Mouse (Mus musculus): ENCODE measurements around the gene Myo18a. TPM values are rescaled to one million over a fixed set of nuclear protein-coding genes. Genes with fewer than 3 reads are reported as not detected.
A peak's percentile ranks its signal among the peaks of the same experiment; 100 is the strongest.

Myo18a gene
- polyA plus RNA-seq, 1 experiment from 2014 or later, result 30.0 TPM

- Histone ChIP-seq H3K9ac (ENCODE audit: low read length) (peak overlapping the region; percentile 45; the same call in 1 of the 2 replicates), H3K36me3 (ENCODE audit: control insufficient read depth, insufficient read depth, low read length) (peaks cover 62% of the 10 kb centered on the region)
- no peak for ATAC-seq
Measured at GRCm38 (mm10) chr11:77830875-77831274, 67.8 kb downstream of the Myo18a start.

GRCm38 (mm10) chr11:77832541-77832940, 69.5 kb downstream of the Myo18a start:
- no peaks in the 10 kb centered on the region for H3K27me3 ChIP-seq (replicated peaks; ENCODE audit: control insufficient read depth, insufficient read depth, low read length)
- H3K4me3 ChIP-seq (ENCODE audit: low read depth, low read length), result no peak overlapping the region
- DNase-seq (ENCODE audit: low spot score) (no peak), ATAC-seq (no peak)
- H3K9me3 ChIP-seq (replicated peaks; ENCODE audit: control insufficient read depth, low read length), result no peaks in the 10 kb centered on the region
- H3K4me1 ChIP-seq (ENCODE audit: control insufficient read depth, insufficient read depth, low read length), result peaks cover 22% of the 10 kb centered on the region
- 89% methylated on average over 4 of the region's 4 CpGs for WGBS
- H3K4me2 ChIP-seq (ENCODE audit: low read length), result no peak overlapping the region
- no peak overlapping the region for H3K9ac ChIP-seq (ENCODE audit: low read length)
- H3K27ac ChIP-seq (ENCODE audit: low read depth, low read length), result no peak overlapping the region
- peaks cover 76% of the 10 kb centered on the region for H3K36me3 ChIP-seq (ENCODE audit: control insufficient read depth, insufficient read depth, low read length)

More at GRCm38 (mm10) chr11:77830875-77831274, 67.8 kb downstream of the Myo18a start:
- H3K4me2 ChIP-seq (ENCODE audit: low read length), result no peak overlapping the region
- H3K27ac ChIP-seq (ENCODE audit: low read depth, low read length), result peak overlapping the region; percentile 66; the same call in 1 of the 2 replicates
- H3K9me3 ChIP-seq (replicated peaks; ENCODE audit: control insufficient read depth, low read length), result no peaks in the 10 kb centered on the region
- peak; percentile 56 for DNase-seq (ENCODE audit: low spot score)
- 13% methylated on average over 7 of the region's 7 CpGs for WGBS
- no peak overlapping the region for H3K4me3 ChIP-seq (ENCODE audit: low read depth, low read length)
- H3K27me3 ChIP-seq (replicated peaks; ENCODE audit: control insufficient read depth, insufficient read depth, low read length), result no peaks in the 10 kb centered on the region
- peaks cover 34% of the 10 kb centered on the region for H3K4me1 ChIP-seq (ENCODE audit: control insufficient read depth, insufficient read depth, low read length)

- H3K27ac ChIP-seq (ENCODE audit: low read depth, low read length), result no peak overlapping the region
- DNase-seq (ENCODE audit: low spot score) (no peak), ATAC-seq (no peak)
- H3K4me1 ChIP-seq (ENCODE audit: control insufficient read depth, insufficient read depth, low read length), result peaks cover 13% of the 10 kb centered on the region
- H3K4me3 ChIP-seq (ENCODE audit: low read depth, low read length), result no peak overlapping the region
- H3K9me3 ChIP-seq (replicated peaks; ENCODE audit: control insufficient read depth, low read length), result no peaks in the 10 kb centered on the region
- H3K4me2 ChIP-seq (ENCODE audit: low read length), result no peak overlapping the region
- H3K9ac ChIP-seq (ENCODE audit: low read length), result no peak overlapping the region
- H3K27me3 ChIP-seq (replicated peaks; ENCODE audit: control insufficient read depth, insufficient read depth, low read length), result no peaks in the 10 kb centered on the region
- WGBS, result 76% methylated on average over 3 of the region's 3 CpGs
- H3K36me3 ChIP-seq (ENCODE audit: control insufficient read depth, insufficient read depth, low read length), result peaks cover 71% of the 10 kb centered on the region
Measured at GRCm38 (mm10) chr11:77835109-77835508, 72.1 kb downstream of the Myo18a start.

GRCm38 (mm10) chr11:77836290-77836689, 73.2 kb downstream of the Myo18a start:
- 71% methylated on average over 5 of the region's 5 CpGs for WGBS
- Histone ChIP-seq H3K36me3 (ENCODE audit: control insufficient read depth, insufficient read depth, low read length) (peaks cover 79% of the 10 kb centered on the region), H3K27ac (ENCODE audit: low read depth, low read length) (no peak overlapping the region), H3K9me3 (replicated peaks; ENCODE audit: control insufficient read depth, low read length) (no peaks in the 10 kb centered on the region), H3K27me3 (replicated peaks; ENCODE audit: control insufficient read depth, insufficient read depth, low read length) (no peaks in the 10 kb centered on the region), H3K4me1 (ENCODE audit: control insufficient read depth, insufficient read depth, low read length) (0 out of 2 replicates have a peak, but pooled peaks cover 2% of the 10 kb centered on the region), H3K4me2 (ENCODE audit: low read length) (no peak overlapping the region), H3K9ac (ENCODE audit: low read length) (no peak overlapping the region), H3K4me3 (ENCODE audit: low read depth, low read length) (no peak overlapping the region)
- no peak for DNase-seq (ENCODE audit: low spot score)
- ATAC-seq, result no peak

- no peak overlapping the region for H3K27ac ChIP-seq (ENCODE audit: low read depth, low read length)
- 0 out of 2 replicates have a peak, but pooled peaks cover 2% of the 10 kb centered on the region for H3K4me1 ChIP-seq (ENCODE audit: control insufficient read depth, insufficient read depth, low read length)
- H3K9me3 ChIP-seq (replicated peaks; ENCODE audit: control insufficient read depth, low read length), result no peaks in the 10 kb centered on the region
- ATAC-seq (no peak), DNase-seq (ENCODE audit: low spot score) (no peak)
- H3K4me3 ChIP-seq (ENCODE audit: low read depth, low read length), result no peak overlapping the region
- H3K4me2 ChIP-seq (ENCODE audit: low read length), result no peak overlapping the region
- peaks cover 83% of the 10 kb centered on the region for H3K36me3 ChIP-seq (ENCODE audit: control insufficient read depth, insufficient read depth, low read length)
- H3K9ac ChIP-seq (ENCODE audit: low read length), result 0 out of 2 replicates have a peak overlapping the region, but pooled peaks have one; percentile 13
- no peaks in the 10 kb centered on the region for H3K27me3 ChIP-seq (replicated peaks; ENCODE audit: control insufficient read depth, insufficient read depth, low read length)
- 65% methylated on average over 4 of the region's 4 CpGs for WGBS
Measured at GRCm38 (mm10) chr11:77836751-77837150, 73.7 kb downstream of the Myo18a start.

GRCm38 (mm10) chr11:77837856-77838255, 74.8 kb downstream of the Myo18a start:
- Histone ChIP-seq H3K36me3 (ENCODE audit: control insufficient read depth, insufficient read depth, low read length) (peaks cover 85% of the 10 kb centered on the region), H3K27me3 (replicated peaks; ENCODE audit: control insufficient read depth, insufficient read depth, low read length) (no peaks in the 10 kb centered on the region), H3K4me2 (ENCODE audit: low read length) (no peak overlapping the region), H3K27ac (ENCODE audit: low read depth, low read length) (no peak overlapping the region), H3K9ac (ENCODE audit: low read length) (no peak overlapping the region), H3K9me3 (replicated peaks; ENCODE audit: control insufficient read depth, low read length) (no peaks in the 10 kb centered on the region), H3K4me1 (ENCODE audit: control insufficient read depth, insufficient read depth, low read length) (0 out of 2 replicates have a peak, but pooled peaks cover 2% of the 10 kb centered on the region), H3K4me3 (ENCODE audit: low read depth, low read length) (no peak overlapping the region)
- WGBS, result 64% methylated on average over 5 of the region's 5 CpGs
- DNase-seq (ENCODE audit: low spot score), result no peak
- ATAC-seq, result no peak

- Histone ChIP-seq H3K9ac (ENCODE audit: low read length) (no peak overlapping the region), H3K9me3 (replicated peaks; ENCODE audit: control insufficient read depth, low read length) (no peaks in the 10 kb centered on the region), H3K4me3 (ENCODE audit: low read depth, low read length) (no peak overlapping the region), H3K27me3 (replicated peaks; ENCODE audit: control insufficient read depth, insufficient read depth, low read length) (no peaks in the 10 kb centered on the region), H3K27ac (ENCODE audit: low read depth, low read length) (no peak overlapping the region), H3K36me3 (ENCODE audit: control insufficient read depth, insufficient read depth, low read length) (peaks cover 85% of the 10 kb centered on the region), H3K4me2 (ENCODE audit: low read length) (no peak overlapping the region), H3K4me1 (ENCODE audit: control insufficient read depth, insufficient read depth, low read length) (0 out of 2 replicates have a peak, but pooled peaks cover 2% of the 10 kb centered on the region)
- DNase-seq (ENCODE audit: low spot score) (no peak), ATAC-seq (no peak)
- 90% methylated on average over 16 of the region's 16 CpGs for WGBS
Measured at GRCm38 (mm10) chr11:77840523-77841245, 77.6 kb downstream of the Myo18a start.

GRCm38 (mm10) chr11:77843068-77843905, 80.2 kb downstream of the Myo18a start:
- 87% methylated on average over 21 of the region's 21 CpGs for WGBS
- Histone ChIP-seq H3K4me1 (ENCODE audit: control insufficient read depth, insufficient read depth, low read length) (peaks cover 11% of the 10 kb centered on the region), H3K36me3 (ENCODE audit: control insufficient read depth, insufficient read depth, low read length) (peaks cover 85% of the 10 kb centered on the region), H3K9ac (ENCODE audit: low read length) (no peak overlapping the region), H3K27me3 (replicated peaks; ENCODE audit: control insufficient read depth, insufficient read depth, low read length) (no peaks in the 10 kb centered on the region), H3K4me3 (ENCODE audit: low read depth, low read length) (no peak overlapping the region), H3K4me2 (ENCODE audit: low read length) (no peak overlapping the region), H3K27ac (ENCODE audit: low read depth, low read length) (no peak overlapping the region), H3K9me3 (replicated peaks; ENCODE audit: control insufficient read depth, low read length) (no peaks in the 10 kb centered on the region)
- ATAC-seq (no peak), DNase-seq (ENCODE audit: low spot score) (no peak)

- peaks cover 81% of the 10 kb centered on the region for H3K36me3 ChIP-seq (ENCODE audit: control insufficient read depth, insufficient read depth, low read length)
- 25% methylated on average over 4 of the region's 4 CpGs for WGBS
- H3K27ac ChIP-seq (ENCODE audit: low read depth, low read length), result no peak overlapping the region
- H3K27me3 ChIP-seq (replicated peaks; ENCODE audit: control insufficient read depth, insufficient read depth, low read length), result no peaks in the 10 kb centered on the region
- H3K9me3 ChIP-seq (replicated peaks; ENCODE audit: control insufficient read depth, low read length), result no peaks in the 10 kb centered on the region
- DNase-seq (ENCODE audit: low spot score) (no peak), ATAC-seq (no peak)
- H3K4me1 ChIP-seq (ENCODE audit: control insufficient read depth, insufficient read depth, low read length), result peaks cover 16% of the 10 kb centered on the region
- no peak overlapping the region for H3K4me2 ChIP-seq (ENCODE audit: low read length)
- H3K4me3 ChIP-seq (ENCODE audit: low read depth, low read length), result no peak overlapping the region
- H3K9ac ChIP-seq (ENCODE audit: low read length), result no peak overlapping the region
Measured at GRCm38 (mm10) chr11:77843906-77844200, 80.8 kb downstream of the Myo18a start.

Measured in forebrain, embryonic 14.5 days (tissue).